Mouse (Mus musculus): Measurements from ENCODE around the gene Slc22a23. TPM values are rescaled to one million over a fixed set of nuclear protein-coding genes. Genes with fewer than 3 reads are reported as not detected.

The Slc22a23 gene
- polyA plus RNA-seq, 1 experiment: 12.7 TPM

GRCm38 (mm10) chr13:34255297-34255696, 89.7 kb downstream of the Slc22a23 start:
- H3K27me3 ChIP-seq (ENCODE audit: control insufficient read depth, insufficient read depth, low read length): no peaks in the 10 kb centered on the region
- H3K27ac ChIP-seq (ENCODE audit: control insufficient read depth, insufficient read depth, low read length): no peak overlapping the region
- H3K4me3 ChIP-seq (ENCODE audit: control insufficient read depth, insufficient read depth, low read length): no peak overlapping the region
- no peaks in the 10 kb centered on the region for H3K4me1 ChIP-seq (replicated peaks; ENCODE audit: control insufficient read depth, insufficient read depth, low read length)
- TF ChIP-seq CTCF (IDR thresholded peaks at IDR 0.05; ENCODE audit: borderline replicate concordance, control insufficient read depth, extremely low read depth, insufficient read depth, low read length, poor library complexity): no peak
- TF ChIP-seq POLR2A (IDR thresholded peaks at IDR 0.05; ENCODE audit: control insufficient read depth, extremely low read depth, insufficient read depth, low read length, poor library complexity): no peak
- WGBS: 39% methylated on average over 3 of the region's 3 CpGs
- no peak for DNase-seq
- no peaks in the 10 kb centered on the region for H3K36me3 ChIP-seq (ENCODE audit: control insufficient read depth, insufficient read depth, low read length)

GRCm38 (mm10) chr13:34254691-34255090, 90.3 kb downstream of the Slc22a23 start:
- no peak overlapping the region for H3K4me3 ChIP-seq (ENCODE audit: control insufficient read depth, insufficient read depth, low read length)
- no peaks in the 10 kb centered on the region for H3K27me3 ChIP-seq (ENCODE audit: control insufficient read depth, insufficient read depth, low read length)
- 42% methylated on average over 5 of the region's 5 CpGs for WGBS
- no peaks in the 10 kb centered on the region for H3K4me1 ChIP-seq (replicated peaks; ENCODE audit: control insufficient read depth, insufficient read depth, low read length)
- H3K36me3 ChIP-seq (ENCODE audit: control insufficient read depth, insufficient read depth, low read length): no peaks in the 10 kb centered on the region
- no peak overlapping the region for H3K27ac ChIP-seq (ENCODE audit: control insufficient read depth, insufficient read depth, low read length)
- no peak for DNase-seq
- TF ChIP-seq POLR2A (IDR thresholded peaks at IDR 0.05; ENCODE audit: control insufficient read depth, extremely low read depth, insufficient read depth, low read length, poor library complexity) (no peak), CTCF (IDR thresholded peaks at IDR 0.05; ENCODE audit: borderline replicate concordance, control insufficient read depth, extremely low read depth, insufficient read depth, low read length, poor library complexity) (no peak)

GRCm38 (mm10) chr13:34253736-34254135, 91.2 kb downstream of the Slc22a23 start:
- H3K27ac ChIP-seq (ENCODE audit: control insufficient read depth, insufficient read depth, low read length): no peak overlapping the region
- TF ChIP-seq CTCF (IDR thresholded peaks at IDR 0.05; ENCODE audit: borderline replicate concordance, control insufficient read depth, extremely low read depth, insufficient read depth, low read length, poor library complexity): no peak
- TF ChIP-seq POLR2A (IDR thresholded peaks at IDR 0.05; ENCODE audit: control insufficient read depth, extremely low read depth, insufficient read depth, low read length, poor library complexity): no peak
- H3K4me1 ChIP-seq (replicated peaks; ENCODE audit: control insufficient read depth, insufficient read depth, low read length): no peaks in the 10 kb centered on the region
- H3K27me3 ChIP-seq (ENCODE audit: control insufficient read depth, insufficient read depth, low read length): no peaks in the 10 kb centered on the region
- DNase-seq: no peak
- WGBS: 94% methylated on average over 3 of the region's 3 CpGs
- no peaks in the 10 kb centered on the region for H3K36me3 ChIP-seq (ENCODE audit: control insufficient read depth, insufficient read depth, low read length)
- H3K4me3 ChIP-seq (ENCODE audit: control insufficient read depth, insufficient read depth, low read length): no peak overlapping the region

- no peak for DNase-seq
- Histone ChIP-seq H3K27ac (ENCODE audit: control insufficient read depth, insufficient read depth, low read length) (no peak overlapping the region), H3K36me3 (ENCODE audit: control insufficient read depth, insufficient read depth, low read length) (no peaks in the 10 kb centered on the region), H3K4me3 (ENCODE audit: control insufficient read depth, insufficient read depth, low read length) (no peak overlapping the region), H3K4me1 (replicated peaks; ENCODE audit: control insufficient read depth, insufficient read depth, low read length) (no peaks in the 10 kb centered on the region), H3K27me3 (ENCODE audit: control insufficient read depth, insufficient read depth, low read length) (no peaks in the 10 kb centered on the region)
- TF ChIP-seq CTCF (IDR thresholded peaks at IDR 0.05; ENCODE audit: borderline replicate concordance, control insufficient read depth, extremely low read depth, insufficient read depth, low read length, poor library complexity) (no peak), POLR2A (IDR thresholded peaks at IDR 0.05; ENCODE audit: control insufficient read depth, extremely low read depth, insufficient read depth, low read length, poor library complexity) (no peak)
- WGBS: 89% methylated on average over 15 of the region's 15 CpGs
Observed at GRCm38 (mm10) chr13:34248941-34249920, 95.8 kb downstream of the Slc22a23 start.

DNA sequence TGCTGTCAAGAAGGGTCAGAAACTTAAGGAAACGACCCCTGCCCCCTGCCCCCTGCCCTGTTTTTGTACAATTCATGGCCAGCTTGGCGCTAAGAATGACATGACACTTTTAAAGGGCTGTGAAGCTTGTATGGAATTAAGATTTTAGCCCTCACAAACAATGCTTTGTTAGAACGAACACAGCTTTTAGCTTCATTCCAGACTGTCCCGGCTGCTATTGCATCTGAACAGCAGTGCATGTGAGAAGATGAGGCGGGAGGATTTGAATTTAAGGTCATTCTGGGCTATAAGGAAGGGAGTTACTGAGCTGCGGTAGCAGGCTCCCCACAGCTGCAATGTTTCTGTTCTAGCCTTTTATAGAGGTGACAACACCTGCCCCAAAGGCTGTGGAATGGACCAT, 96.9 kb downstream of the Slc22a23 start:
- Histone ChIP-seq H3K4me1 (replicated peaks; ENCODE audit: control insufficient read depth, insufficient read depth, low read length) (no peaks in the 10 kb centered on the region), H3K4me3 (ENCODE audit: control insufficient read depth, insufficient read depth, low read length) (no peak overlapping the region), H3K27me3 (ENCODE audit: control insufficient read depth, insufficient read depth, low read length) (no peaks in the 10 kb centered on the region), H3K36me3 (ENCODE audit: control insufficient read depth, insufficient read depth, low read length) (no peaks in the 10 kb centered on the region), H3K27ac (ENCODE audit: control insufficient read depth, insufficient read depth, low read length) (no peak overlapping the region)
- DNase-seq: no peak
- TF ChIP-seq POLR2A (IDR thresholded peaks at IDR 0.05; ENCODE audit: control insufficient read depth, extremely low read depth, insufficient read depth, low read length, poor library complexity) (no peak), CTCF (IDR thresholded peaks at IDR 0.05; ENCODE audit: borderline replicate concordance, control insufficient read depth, extremely low read depth, insufficient read depth, low read length, poor library complexity) (no peak)
- WGBS: 58% methylated on average over 6 of the region's 6 CpGs

- Histone ChIP-seq H3K27ac (ENCODE audit: control insufficient read depth, insufficient read depth, low read length) (no peak overlapping the region), H3K27me3 (ENCODE audit: control insufficient read depth, insufficient read depth, low read length) (no peaks in the 10 kb centered on the region), H3K36me3 (ENCODE audit: control insufficient read depth, insufficient read depth, low read length) (no peaks in the 10 kb centered on the region), H3K4me1 (replicated peaks; ENCODE audit: control insufficient read depth, insufficient read depth, low read length) (no peaks in the 10 kb centered on the region), H3K4me3 (ENCODE audit: control insufficient read depth, insufficient read depth, low read length) (no peak overlapping the region)
- WGBS: 84% methylated on average over 3 of the region's 3 CpGs
- DNase-seq: no peak
- no peak for TF ChIP-seq CTCF (IDR thresholded peaks at IDR 0.05; ENCODE audit: borderline replicate concordance, control insufficient read depth, extremely low read depth, insufficient read depth, low read length, poor library complexity)
- TF ChIP-seq POLR2A (IDR thresholded peaks at IDR 0.05; ENCODE audit: control insufficient read depth, extremely low read depth, insufficient read depth, low read length, poor library complexity): no peak
Observed at GRCm38 (mm10) chr13:34246821-34247220, 98.2 kb downstream of the Slc22a23 start.

Measured in thymus, adult 2 months (tissue).